Mouse (Mus musculus) megakaryocyte progenitor cell, adult 5-6 weeks (primary cell): ENCODE results near the gene Akna. TPM values are rescaled to one million over a fixed set of nuclear protein-coding genes. Genes with fewer than 3 reads are reported as not detected.
A peak's percentile ranks its signal among the peaks of the same experiment; 100 is the strongest.

Experiments used
- ATAC-seq: replicated peaks from 2 replicates; pipeline ENCODE4 v1.8.0; 2016; ENCODE audit warnings: mild to moderate bottlenecking, moderate TSS enrichment, inconsistent platforms; ENCODE audit not compliant: poor library complexity
- total RNA-seq, 2 experiments: library from RNA; stranded (forward) in 1 of 2; stranded (reverse) in 1 of 2; fragments of 157-497, 149-512 nt in 1 of 2; fragments of 200-1000 nt in 1 of 2; gene quantifications; 2 replicates each; pipeline versions ENCODE4 v1.2.3 to v1.2.4; 2015 to 2017

Gene Akna
- total RNA-seq, 2 experiments from 2014 or later, result 13.7 to 20.9 TPM

- ATAC-seq, result no peak
Measured at GRCm38 (mm10) chr4:63385253-63385652, 17.9 kb downstream of the Akna start.

GRCm38 (mm10) chr4:63384262-63384661, 18.9 kb downstream of the Akna start:
- 0 out of 2 replicates have a peak, but pooled peaks have one; percentile 14 for ATAC-seq

- peak; percentile 45 for ATAC-seq
Measured at GRCm38 (mm10) chr4:63383474-63383873, 19.7 kb downstream of the Akna start.

- peak; percentile 27; the same call in 1 of the 2 replicates for ATAC-seq
Measured at GRCm38 (mm10) chr4:63382676-63383369, 20.3 kb downstream of the Akna start.

- no peak for ATAC-seq
Measured at GRCm38 (mm10) chr4:63377483-63377882, 25.7 kb downstream of the Akna start.

- no peak for ATAC-seq
Measured at GRCm38 (mm10) chr4:63375367-63375766, 27.8 kb downstream of the Akna start.

GRCm38 (mm10) chr4:63374331-63374730, 28.8 kb downstream of the Akna start:
- ATAC-seq, result peak; percentile 69

- ATAC-seq, result peak; percentile 21
Measured at GRCm38 (mm10) chr4:63373404-63373803, 29.8 kb downstream of the Akna start.

GRCm38 (mm10) chr4:63371890-63372289, 31.3 kb downstream of the Akna start:
- ATAC-seq, result peak; percentile 63

- no peak for ATAC-seq
Measured at GRCm38 (mm10) chr4:63370897-63371296, 32.3 kb downstream of the Akna start.

- ATAC-seq, result peak; percentile 82
Measured at GRCm38 (mm10) chr4:63368577-63368976, 34.6 kb downstream of the Akna start.

- peak; percentile 15; the same call in 1 of the 2 replicates for ATAC-seq
Measured at GRCm38 (mm10) chr4:63362150-63362549, 41.0 kb downstream of the Akna start, which contains the start of gene Orm2. Gene Orm2 (plus strand): TSS chr4:63362449.

- ATAC-seq, result no peak
Measured at GRCm38 (mm10) chr4:63359861-63360260, 43.3 kb downstream of the Akna start.

GRCm38 (mm10) chr4:63356981-63357570, 46.1 kb downstream of the Akna start:
- peak; percentile 52 for ATAC-seq

GRCm38 (mm10) chr4:63355877-63356665, 47.1 kb downstream of the Akna start, which contains the start of gene Orm3:
Gene Orm3 (plus strand): TSS chr4:63356162.
- ATAC-seq, result peak; percentile 63

GRCm38 (mm10) chr4:63348524-63348923, 54.6 kb downstream of the Akna start:
- no peak for ATAC-seq

- no peak for ATAC-seq
Measured at GRCm38 (mm10) chr4:63346659-63347058, 56.5 kb downstream of the Akna start.

- ATAC-seq, result no peak
Measured at GRCm38 (mm10) chr4:63345261-63345660, 57.9 kb downstream of the Akna start.

GRCm38 (mm10) chr4:63344295-63344694, 58.9 kb downstream of the Akna start, which contains the start of gene Orm1:
Gene Orm1 (plus strand): TSS chr4:63344560.
- ATAC-seq, result peak; percentile 86

GRCm38 (mm10) chr4:63343608-63344007, 59.5 kb downstream of the Akna start:
- ATAC-seq, result no peak

GRCm38 (mm10) chr4:63342491-63342890, 60.7 kb downstream of the Akna start:
- ATAC-seq, result 0 out of 2 replicates have a peak, but pooled peaks have one; percentile 14
